Mouse (Mus musculus) kidney, adult 2 months (tissue): ENCODE results near the gene Lrp11.

Experiments
- CTCF ChIP-seq: fragments of 200-500 bp; conservative IDR thresholded peaks from 2 replicates; pipeline ENCODE4 v1.5.1; 2011; ENCODE audit warnings: low read depth, mild to moderate bottlenecking, control low read depth, low read length, moderate library complexity, mixed read lengths; ENCODE audit not compliant: insufficient read depth, insufficient read length
- POLR2A ChIP-seq: fragments of 200-500 bp; IDR thresholded peaks from one replicate; pipeline ENCODE4 v1.6.1; 2011; ENCODE audit warnings: low read depth, low read length, control low read depth

- TF ChIP-seq CTCF = no peak
- TF ChIP-seq POLR2A = no peak
Observed at GRCm38 (mm10) chr10:7594797-7595196, 5.2 kb downstream of the Lrp11 start.
